Mouse (Mus musculus): ENCODE measurements around the gene Nr1d1.

The Nr1d1 gene

DNA sequence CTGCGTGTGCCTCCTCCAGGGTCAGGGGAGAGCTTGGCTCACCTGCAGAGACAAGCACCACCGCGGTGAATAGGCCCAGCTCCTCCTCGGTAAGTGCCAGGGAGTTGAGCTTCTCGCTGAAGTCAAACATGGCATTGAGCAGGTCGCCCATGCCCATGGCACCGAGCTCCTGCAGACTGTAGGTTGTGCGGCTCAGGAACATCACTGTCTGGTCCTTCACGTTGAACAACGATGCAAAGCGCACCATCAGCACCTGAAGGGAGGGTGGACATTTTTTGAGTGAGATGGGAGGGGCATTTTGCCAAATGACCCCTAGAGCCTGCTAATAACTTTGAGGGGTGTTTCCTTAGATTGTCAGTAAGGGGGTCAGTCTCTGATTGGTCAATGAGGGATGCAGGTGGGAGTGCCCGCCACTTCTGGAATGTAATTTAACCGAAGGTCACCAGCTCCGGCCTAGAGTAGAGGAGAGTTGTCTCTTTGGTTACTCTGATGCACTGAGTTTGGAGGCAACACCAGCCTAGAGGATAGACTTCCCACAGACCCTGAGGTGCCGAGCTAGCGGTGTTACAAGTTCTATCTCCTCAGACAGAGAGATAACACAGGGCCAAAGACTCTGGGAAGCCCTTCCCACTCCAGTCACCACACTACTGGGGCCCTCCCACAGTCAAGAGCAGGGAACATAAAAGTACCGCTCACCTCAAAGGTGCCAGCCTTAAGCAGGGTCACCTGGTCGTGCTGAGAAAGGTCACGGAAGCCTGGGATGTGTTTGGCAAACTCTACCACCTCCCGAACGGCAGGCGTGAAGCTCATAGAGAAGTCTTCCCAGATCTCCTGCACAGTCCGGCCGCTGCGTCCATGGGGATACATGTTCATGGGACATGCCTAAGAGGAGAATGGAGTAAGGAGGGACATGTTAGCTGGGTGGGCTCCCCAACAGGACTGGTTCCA, 5.9 kb downstream of the Nr1d1 start:
- no peak for DNase-seq

DNA sequence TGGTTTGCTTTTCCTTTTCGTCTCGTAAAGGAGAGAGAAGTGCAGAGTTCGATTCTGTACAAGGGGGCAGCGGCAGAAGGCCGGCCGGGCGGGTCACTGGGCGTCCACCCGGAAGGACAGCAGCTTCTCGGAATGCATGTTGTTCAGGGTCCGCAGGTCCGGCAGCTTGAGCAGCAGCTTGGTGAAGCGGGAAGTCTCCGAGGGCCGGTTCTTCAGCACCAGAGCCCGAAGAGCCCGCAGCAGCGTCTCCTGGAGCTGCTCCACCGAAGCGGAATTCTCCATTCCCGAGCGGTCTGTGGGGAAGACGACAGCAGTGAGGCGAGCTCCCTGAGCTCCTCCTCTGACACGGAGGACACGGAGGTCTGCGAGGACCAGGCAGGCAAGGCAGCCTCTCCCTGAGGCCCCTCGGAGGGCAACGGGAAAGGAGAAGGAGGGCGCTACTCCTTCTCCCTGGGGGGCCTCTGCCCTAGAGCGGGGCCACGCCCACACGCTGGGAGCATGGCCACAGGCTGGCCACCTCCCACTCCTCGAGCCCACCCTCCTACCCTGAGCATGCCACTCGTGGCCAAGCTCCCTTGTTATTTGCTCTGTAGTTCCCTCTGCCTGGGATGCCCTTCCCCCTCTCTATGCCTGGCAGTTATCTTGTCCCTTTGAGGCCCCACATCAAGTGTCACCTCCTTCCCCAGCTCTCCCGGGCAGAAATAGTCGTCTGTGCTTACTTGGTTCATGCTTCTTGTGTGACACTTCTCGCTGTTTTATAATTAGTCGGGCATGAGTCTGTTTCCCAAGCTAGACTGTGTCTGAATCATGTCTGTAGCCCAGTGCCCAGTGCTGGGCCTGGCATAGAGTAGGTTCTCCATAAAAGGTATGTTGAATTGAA, 6.8 kb downstream of the Nr1d1 start:
- peak; percentile 59 to 74 for DNase-seq

DNA sequence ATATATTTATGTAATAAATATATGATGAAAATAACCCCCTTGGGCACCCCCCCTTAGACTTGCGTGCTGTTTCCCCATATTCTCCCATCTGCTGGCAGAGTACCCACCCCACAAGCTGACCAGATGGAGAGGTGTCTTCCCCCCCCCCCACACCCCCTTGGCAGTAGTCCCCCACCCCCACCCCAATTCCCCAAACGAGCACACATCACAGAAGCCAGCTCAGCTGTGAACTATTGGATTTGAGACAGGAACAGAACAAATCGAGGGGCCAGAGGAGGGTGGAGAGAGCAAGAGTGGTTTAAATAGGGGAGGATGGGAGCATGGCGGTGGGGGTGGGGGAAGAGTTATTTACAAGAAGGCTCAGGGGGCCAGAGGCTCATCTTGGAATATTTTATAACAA, 7.4 kb downstream of the Nr1d1 start:
- no peak for DNase-seq

DNA sequence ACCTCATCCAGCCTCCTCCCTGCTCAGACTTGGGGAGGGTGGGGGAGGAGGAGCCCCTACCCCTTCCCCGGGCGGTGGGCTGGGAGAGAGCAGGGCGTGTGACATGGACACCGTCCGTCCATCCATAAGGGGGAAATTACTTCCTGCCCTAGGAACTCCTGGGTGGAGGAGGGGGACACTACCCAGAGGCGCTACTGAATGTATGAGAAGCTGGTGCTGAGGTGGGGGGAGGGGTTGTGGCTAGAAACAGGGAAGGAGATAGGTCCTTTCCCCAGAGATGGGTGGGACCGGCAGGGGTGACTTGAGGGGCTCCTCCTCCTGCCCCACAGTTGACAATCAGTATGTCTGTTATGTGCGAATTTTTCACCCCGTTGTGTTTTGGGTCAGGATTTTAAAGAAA, 7.9 kb downstream of the Nr1d1 start:
- DNase-seq: peak in 1 of 2 experiments; percentile 70

DNA sequence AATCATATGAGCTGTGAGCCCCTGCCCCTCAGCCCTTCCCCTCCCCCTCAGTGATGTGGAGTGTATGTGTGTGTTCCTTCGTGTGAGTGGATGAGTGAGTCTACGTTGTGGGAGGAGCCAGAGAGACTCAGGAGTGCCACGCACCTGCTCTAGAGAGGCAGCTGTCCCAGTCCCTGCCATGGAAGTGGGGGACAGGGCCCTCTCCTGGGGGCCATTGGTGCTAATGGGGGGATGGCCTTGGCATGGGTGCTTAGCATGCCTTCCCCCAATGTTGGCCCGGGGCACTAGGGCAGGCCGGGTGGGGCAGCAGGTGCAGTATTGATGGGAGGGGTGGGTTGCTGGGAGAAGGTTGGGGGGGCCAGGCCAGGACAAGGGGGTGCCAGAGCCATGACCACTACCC, 8.3 kb downstream of the Nr1d1 start:
- DNase-seq: no peak

DNA sequence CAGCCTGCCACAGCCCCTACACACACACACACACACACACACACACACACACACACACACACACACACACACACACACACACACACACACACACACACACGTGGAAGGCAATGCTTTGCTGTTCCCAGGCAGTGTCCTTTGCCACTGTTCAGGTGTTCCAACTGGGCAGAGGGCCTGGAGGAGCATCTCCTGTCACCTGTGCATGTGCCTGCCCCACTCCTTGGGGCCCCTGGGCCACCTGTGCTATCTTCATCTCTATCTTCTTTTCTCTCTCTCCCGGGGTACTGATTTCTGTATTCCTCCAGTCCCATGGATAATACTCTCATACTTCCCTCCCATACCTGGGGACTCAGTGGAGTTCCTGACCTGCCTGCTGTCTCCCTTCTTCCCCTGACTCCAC, 8.8 kb downstream of the Nr1d1 start:
- DNase-seq: no peak

DNA sequence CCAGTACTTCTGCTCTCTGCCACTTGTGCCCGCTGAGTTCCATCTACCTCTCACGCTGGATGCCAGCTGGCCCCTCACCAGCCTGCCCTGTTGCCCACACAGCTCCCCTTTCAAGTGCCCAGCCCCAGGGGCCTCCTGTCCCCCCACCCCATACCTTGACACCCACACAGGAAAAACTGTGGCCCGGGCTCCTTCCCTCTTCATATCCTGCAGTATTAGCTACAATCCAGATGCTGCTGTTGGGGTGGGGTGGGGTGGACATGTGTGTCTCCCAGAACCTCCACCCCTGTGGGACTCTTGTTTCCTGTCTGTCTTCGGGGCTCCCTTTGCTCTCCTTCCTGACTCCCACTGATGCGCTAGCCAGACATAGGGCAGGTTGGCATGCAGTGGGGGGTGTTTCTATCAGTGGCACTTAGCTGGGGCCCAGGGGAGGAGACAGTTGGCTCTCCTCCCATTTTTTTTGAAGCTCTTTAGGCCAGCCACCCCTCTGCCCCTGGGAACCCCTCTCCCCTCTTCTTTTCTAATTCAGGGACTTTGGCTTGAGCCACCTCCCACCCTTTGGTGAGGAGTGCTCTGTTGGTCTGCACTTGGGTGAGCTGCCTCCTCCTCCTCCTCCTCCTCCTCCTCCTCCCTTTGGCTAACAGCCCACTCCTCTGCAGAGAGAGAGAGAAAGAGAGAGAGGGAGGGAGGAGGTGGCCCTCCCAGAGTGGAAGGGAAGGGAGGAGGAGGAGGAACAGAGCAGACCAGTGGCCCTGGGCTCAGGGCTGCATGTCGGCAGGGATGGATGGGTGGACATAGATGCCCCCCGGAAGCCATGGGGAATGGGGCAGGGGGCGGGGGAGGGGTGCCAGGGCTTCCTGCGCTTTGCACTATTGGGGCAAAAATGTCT, 9.5 kb downstream of the Nr1d1 start:
- DNase-seq: peak in 1 of 2 experiments; percentile 55

DNA sequence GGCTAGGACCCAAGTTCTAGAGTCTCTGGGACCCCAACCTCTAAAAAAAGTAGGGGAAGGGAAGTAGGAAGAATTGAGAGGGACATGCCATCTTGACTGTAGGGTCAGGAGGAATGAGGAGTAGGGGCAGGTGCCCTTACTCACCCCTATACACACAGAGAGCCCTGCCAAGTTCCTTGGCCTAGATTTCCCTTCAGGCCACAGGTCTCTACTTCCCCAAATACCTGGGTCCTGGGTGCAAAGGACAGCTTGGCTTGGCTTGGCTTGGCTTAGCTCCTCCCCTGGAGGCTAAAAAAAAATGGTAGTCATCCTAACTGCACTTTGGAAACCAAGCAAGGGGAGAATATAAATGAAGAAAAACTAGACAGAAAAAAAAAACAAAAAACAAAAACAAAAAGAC, 10.4 kb downstream of the Nr1d1 start:
- DNase-seq: no peak

DNA sequence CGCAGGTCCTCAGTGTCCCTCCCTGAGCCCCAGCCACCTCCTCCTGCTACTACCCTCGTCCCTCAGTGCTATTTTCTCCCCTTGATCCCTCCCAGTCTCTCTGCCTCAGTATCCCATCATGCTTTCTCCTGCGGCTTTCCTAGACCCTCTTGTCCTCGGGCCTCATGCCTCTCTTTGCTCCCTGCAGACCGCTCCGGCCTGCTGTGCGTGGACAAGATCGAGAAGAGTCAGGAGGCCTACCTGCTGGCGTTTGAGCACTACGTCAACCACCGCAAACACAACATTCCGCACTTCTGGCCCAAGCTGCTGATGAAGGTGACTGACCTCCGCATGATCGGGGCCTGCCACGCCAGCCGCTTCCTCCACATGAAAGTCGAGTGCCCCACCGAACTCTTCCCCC, 11.0 kb downstream of the Nr1d1 start:
- no peak for DNase-seq

DNA sequence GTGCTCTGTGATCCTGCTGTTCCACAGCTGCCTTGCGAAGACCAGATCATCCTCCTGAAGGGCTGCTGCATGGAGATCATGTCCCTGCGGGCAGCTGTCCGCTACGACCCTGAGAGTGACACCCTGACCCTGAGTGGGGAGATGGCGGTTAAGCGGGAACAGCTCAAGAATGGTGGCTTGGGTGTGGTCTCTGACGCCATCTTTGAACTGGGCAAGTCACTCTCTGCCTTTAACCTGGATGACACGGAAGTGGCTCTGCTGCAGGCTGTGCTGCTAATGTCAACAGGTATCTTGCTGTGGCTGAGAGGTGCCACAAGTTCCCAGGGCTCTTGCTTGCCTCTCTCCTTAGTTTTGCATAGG, 11.7 kb downstream of the Nr1d1 start:
- no peak for DNase-seq

DNA sequence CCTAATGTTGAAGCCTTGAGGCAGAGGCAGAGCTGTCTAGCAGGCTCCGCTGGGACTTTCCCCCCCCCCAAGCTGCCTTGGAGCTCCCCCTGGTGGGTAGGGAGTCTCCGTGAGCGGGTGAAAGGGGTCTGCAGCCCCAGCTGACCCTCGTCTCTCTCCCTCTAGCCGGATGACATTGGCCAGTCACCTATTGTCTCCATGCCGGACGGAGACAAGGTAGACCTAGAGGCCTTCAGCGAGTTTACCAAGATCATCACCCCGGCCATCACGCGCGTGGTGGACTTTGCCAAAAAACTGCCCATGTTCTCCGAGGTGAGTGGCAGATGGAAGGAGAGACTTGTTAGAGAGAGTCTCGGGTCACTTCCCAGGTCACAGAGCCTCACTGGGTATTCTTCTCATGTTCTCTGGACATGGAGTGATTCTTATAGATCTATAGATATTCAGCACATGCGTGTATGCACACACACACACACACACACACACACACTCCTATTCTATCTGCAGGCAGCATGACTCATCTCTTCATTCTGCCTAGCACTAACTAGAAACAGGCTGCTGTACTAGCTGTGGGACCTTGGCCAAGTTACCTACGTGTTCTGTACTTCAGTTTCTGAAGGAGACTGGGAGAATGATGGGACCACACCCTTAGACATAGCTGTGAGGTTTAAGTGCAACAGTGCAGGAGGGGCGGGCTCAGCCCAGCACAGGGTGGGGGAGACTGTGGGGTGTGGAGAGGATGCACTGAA, 12.2 kb downstream of the Nr1d1 start:
- peak; percentile 58 to 63 for DNase-seq

DNA sequence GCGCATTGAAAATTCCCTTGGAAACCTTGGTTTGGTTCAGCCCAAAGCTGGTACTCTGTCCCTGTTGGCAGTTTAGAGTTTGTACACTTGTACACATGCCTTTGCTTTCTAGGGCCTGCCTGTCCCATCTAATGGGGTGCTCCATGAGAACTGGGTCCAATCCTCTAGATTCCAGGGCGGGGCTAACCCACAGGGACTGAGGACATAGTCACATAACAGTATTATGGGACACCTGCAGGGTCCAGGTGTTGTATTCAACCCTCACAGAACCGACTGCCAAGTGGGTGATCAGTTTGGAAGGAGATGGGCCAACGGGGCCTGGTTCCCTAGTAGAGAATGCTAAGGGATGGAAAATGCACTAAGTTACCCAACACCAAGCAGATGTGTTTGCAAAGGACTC, 13.2 kb downstream of the Nr1d1 start:
- DNase-seq: no peak

DNA sequence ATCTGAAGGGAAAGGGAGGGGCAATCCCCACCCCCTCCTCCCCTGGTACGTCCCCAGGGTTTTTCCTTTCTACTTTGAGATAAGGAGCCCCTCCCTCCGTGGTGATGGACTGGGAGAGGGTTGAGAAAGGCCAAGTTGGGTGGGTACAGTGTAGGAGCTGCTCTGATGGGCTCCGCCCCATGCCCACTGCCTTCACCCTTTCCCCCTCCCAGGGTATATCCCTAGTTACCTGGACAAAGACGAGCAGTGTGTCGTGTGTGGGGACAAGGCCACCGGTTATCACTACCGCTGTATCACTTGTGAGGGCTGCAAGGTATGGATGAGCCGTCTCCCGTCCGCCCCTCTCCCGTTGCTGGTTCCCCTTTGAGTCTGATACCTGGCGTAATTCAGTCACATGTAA, 18.4 kb downstream of the Nr1d1 start:
- no peak for DNase-seq

DNA sequence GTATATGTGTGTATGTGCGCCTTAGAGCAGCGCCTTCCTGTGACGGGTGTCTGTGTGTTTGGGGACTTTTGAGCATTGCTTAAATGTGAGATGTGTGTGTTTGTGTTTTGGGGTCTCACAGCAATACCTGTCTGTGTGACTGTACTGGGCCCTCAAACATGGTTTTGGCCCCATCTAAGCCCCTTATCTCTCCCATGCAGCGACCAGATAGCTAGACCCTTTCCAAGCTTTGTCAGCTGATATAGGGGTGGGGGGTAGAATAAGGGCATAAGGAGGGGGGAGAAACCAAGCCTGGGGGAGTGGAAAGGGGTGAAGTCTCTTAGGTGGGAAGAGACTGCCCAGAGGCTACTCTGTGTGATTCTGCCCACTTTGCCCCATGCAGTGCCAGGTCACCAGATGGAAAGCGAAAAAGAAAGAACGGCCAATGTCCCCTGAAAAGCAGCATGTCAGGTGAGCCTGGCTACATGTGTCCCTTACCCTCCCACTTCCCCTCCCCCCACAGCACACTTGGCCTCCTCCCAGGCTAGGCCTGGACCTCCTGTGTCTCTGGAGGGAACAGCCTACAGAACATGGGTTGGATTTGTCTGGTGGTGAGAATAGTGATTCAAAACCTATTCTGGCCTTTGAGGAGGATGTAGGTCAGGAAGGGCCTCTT, 19.3 kb downstream of the Nr1d1 start:
- DNase-seq: no peak

DNA sequence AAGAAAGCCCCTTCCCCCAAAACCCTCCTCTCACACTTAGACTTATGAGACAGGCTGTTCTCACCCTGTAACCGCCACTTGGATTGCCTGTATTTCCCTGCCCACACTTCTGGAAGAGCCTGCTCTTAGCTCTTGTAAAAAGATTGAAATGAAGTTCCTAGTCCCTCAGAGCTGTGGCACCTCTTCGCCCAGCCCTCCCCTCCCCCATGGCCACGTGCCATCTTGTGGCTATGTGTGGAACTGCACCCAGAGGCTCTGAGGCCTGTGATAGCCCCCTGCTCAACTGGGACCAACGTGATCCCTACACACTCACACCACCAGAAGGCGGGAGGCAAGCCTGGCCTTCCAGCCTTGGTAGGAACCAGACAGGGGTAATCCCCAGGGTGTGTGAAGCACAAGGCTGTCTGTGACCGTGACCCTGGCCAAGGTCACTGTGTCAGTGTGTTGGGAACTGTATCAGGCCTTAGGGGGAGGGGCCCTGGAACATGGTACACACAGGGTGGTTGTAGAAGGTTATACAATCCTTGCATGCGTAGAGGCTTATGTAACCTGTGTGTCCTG, 20.4 kb downstream of the Nr1d1 start:
- peak; percentile 86 to 90 for DNase-seq

DNA sequence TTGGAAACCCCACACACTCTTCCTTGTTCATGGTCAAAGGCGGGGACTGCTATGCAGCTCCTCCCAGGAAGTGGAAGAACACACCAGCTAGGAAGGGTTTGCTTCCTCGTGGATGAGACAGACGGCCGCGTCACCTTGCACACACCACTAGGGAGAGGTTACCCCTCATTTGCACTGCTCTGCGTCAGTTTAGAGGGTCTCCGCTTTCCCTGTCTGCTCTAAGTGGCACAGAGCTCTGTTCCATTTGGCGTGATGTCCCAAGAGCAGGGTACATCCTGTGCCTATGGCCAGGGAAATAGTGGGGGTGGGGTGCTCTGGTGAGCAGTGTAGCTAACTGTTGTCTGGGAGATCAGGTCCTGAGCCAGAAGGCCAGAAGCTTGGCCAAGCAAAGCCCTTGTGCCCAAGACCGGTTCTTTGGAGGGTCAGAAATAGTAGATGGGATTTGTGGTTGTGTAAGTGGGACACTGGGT, 20.9 kb downstream of the Nr1d1 start:
- DNase-seq: no peak

DNA sequence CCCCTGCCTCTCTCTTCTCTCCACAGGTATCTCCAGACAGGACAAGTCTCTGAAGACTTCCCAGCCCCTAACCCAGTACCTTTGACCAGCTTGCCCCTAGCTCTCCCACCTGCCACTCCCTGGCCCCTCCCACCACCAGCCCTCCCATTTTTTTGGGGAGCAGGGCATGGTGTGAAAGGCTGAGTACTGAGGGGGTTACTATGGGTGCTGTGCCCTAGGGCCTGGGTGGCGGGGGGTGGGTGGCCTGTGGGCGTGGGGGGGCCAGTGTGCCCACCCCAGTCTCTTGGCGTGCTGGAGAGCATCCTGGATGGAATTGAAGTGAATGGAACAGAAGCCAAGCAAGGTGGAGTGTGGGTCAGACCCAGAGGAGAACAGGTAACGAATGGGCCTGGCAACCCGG, 21.9 kb downstream of the Nr1d1 start:
- peak in 1 of 2 experiments; percentile 2 for DNase-seq

DNA sequence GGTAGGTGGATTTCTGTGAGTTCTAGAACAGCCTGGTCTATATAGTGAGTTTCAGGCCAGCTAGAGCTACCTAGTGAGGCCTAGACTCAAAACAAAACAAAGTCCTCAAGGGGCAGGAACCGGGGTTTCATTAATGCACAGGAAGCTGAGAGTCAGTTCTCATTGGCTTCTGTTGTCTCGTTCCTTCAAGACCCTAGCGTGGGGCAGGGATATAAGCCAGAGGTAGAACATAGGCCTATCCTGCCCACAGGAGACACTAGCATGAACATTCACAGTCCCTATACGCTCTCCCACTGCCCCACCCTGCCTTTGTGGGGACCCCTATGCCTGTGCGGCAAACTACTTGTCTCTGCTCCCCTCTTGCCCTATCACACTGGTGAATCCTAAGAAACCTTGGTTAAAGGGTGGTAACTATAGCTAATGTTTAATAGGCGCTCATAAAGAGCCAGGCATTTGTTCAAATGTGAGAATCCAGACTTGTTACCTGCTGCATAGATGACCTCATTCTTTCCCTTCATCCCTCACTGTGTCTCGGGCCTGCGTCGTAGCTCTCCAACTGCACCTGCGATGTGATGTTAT, 22.5 kb downstream of the Nr1d1 start:
- peak in 1 of 2 experiments; percentile 17 for DNase-seq

DNA sequence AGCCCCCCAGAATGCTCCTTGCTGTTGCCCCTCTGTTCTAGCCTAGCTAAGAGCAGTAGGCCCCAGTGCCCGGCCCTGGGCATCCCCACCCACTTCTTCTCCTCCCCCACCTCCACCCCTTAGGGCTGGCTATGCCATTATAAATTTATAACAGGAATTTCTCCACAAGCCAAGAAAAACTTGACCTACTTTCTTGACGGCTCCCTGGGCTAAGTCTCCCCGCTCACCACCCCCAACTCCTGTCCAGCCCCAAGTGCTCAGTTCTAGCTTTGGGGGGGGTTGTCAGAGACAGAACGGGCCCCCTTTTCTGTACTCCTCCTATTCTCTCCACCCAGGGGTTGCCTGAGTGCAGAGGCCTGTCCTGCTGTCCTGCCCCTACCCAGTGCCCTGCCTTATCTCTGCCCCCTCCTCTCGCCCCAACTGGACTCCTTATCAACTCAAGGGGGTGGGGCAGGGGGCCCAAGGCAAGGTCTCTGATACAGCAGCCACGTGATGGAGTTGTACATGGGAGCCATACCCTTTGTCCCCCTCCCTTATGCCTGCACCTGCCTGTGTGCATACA, 23.8 kb downstream of the Nr1d1 start:
- DNase-seq: peak in 1 of 2 experiments; percentile 46

Data from kidney, postnatal 4 days (tissue).